Mouse (Mus musculus): ENCODE data around the gene Ctcfl.
"Not testable (repeated sequence)": the region's sequence is repeated elsewhere in the genome, so short reads cannot be mapped to it uniquely, and the experiment has no call there.

Ctcfl gene

DNA sequence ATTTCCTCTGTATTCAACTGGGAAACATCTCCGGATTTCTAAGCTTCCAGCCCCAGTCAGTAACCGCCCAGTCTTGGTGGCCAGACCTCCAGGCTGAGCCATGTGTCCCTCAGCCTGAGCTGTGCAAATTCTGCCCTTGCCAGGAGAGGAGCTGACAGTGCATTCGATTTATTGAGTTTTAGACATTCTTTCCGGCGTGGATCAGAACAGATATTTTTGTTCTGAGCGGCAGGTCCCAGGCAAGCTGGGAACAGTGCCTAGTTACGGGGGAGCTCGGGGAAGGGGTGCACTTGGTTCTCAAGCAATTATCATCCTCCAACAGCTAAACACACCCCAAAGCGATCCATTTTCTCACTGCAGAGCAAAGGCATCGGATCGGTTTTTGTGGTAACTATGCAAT, 24.3 kb upstream of the Ctcfl start:
- DNase-seq (ENCODE audit: low read depth, low spot score), result no peak

DNA sequence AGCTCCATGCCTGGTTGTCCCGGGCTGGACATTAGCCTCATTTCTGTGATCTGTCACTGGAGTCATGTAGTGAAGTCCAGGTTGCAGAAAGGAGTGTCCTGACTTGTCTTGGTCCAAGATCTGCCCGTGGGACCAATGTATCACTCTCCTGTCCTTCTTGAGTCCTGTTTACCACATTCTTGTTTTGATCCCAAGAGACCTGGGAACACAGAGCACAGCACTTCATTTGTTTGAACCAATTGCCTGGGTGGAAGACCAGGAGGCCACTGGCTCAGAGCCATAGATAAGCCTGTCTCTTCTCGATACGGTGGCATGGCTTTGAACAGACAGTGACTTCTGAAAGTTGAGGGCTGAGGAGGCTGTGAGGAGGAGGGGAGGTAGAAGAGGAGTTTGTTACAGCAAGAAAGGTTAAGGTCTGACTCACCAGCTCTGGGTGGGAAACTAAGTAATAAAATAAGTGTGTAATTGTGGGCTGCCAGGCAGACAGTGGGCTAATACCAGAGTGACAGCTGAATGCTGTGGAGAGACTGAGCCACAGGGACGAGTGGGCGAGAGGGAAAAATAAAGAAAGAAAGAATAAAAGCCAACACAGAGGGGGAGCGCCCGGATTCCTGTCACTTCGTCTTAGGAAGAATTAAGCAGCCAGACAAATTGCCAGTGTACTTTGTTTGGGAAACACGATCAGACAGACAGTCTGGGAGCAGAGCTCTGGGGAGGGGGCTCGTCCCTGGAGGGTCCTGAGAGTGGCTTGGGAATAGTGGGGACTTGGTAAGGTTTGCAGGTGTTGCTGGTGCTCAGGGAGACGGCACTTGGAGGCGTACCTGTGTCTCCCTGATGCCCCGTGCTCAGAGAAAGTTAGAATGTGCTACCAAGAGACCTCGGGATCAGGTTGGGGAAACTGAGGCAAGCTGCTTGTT, 19.3 kb upstream of the Ctcfl start:
- no peak for DNase-seq (ENCODE audit: low read depth, low spot score)

DNA sequence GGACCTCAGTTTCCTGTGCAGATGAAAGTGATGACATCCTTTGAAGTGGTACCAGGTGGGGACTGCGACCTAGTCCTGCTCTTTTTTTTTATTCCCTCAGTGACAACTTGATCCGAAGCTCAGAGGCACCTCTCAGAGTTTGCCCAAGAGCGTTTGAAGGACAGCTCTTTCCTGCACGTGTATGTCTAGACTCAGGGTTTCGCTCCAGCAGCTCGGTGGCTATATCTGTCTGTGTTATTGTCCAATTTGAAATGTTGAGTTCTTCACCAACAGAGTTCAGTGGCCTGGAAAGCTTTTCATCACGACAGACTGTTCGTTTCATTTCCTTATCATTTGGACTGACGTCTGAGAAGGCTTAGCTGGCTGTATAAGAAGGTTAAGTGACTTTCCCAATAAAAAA, 15.4 kb upstream of the Ctcfl start:
- DNase-seq (ENCODE audit: low read depth, low spot score), result no peak

DNA sequence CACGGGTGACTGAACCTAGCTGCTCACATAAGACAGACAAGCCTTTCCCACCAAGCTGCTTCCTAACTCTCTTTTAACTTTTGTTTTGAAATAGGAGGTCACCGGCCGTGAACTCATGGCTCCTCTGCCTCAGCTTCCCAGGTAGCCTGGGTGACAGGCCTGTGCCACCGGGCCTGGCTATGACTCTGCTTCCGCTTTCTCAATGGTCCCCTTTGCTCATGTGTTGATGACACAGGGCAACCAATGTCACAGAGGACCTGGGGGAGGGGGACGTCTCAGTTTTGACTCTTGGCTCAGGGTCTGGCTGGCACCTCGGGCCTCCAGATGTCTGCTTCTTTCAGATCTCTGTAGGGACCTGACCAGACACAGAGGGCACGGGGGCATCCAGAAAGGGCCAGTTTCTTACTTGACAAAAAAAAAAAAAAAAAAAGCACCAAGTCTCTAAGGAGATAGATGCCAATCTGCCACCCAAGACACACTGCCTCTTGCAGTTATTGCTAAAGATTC, 13.5 kb upstream of the Ctcfl start:
- no peak for DNase-seq (ENCODE audit: low read depth, low spot score)

DNA sequence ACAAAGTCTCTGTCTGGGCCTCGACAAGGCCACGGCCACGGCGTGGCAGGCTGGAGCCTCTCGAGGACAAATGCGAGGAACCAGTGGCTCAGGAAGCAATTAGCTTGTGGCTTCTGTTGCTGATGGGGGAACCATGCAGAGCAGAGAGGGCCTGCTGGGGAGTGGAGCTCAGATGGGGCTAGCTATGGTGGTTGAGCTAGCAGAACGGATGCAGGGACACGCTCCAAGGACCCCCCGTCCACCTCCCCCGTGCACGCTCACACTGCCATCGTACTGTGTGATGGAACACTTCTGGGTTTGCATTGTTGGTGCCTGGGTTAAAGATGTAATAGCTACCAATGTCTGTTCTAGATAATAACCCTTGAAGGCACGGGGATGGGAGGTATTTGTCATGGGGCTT, 12.9 kb upstream of the Ctcfl start:
- DNase-seq (ENCODE audit: low read depth, low spot score), result no peak

DNA sequence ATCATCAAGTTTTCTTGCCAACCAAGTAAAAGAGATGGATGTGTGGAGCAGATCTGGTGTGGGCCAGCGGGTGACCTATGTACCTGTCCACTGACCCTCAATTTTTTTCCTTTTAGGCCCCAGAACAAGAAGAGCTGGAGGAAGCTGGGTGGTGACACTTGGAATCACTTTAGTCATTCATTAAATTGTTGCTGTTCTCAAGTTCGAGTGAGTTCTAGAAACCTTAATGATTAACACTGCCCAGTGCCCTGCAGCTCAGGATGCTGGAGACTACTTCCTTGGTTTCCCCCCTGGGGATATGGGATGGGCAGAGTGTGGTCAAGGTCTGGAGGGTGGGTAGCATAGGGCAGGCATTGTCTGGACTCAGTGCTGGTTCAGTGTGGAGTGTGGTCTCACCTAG, 9.8 kb upstream of the Ctcfl start:
- no peak for DNase-seq (ENCODE audit: low read depth, low spot score)

DNA sequence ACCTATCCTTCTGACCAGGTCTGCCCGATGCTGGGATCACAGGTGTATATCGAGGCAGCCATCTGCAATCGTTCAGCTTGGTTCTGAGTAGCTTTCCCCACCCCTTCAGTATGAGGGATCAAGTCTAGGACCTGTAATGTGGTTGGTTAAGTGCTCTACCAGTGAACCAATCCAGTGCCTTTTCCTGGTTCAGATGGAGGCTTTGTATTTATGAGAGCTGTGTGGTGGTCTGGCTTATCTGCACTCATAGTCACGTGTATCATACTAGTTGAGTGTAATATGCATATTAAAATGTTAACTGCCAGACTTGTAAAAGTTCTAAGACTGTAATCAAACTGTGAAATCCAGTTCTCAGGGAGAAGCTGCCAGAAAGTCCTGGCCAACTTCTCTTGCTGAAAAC, 7.1 kb upstream of the Ctcfl start:
- no peak for DNase-seq (ENCODE audit: low read depth, low spot score)

- DNase-seq (ENCODE audit: low read depth, low spot score), result no peak
These were observed 4.9 kb upstream of the Ctcfl start for GRCm38 (mm10) chr2:173124022-173124735.

- DNase-seq (ENCODE audit: low read depth, low spot score), result not testable (repeated sequence)
These were observed 792 bp upstream of the Ctcfl start for GRCm38 (mm10) chr2:173120117-173120516.

DNA sequence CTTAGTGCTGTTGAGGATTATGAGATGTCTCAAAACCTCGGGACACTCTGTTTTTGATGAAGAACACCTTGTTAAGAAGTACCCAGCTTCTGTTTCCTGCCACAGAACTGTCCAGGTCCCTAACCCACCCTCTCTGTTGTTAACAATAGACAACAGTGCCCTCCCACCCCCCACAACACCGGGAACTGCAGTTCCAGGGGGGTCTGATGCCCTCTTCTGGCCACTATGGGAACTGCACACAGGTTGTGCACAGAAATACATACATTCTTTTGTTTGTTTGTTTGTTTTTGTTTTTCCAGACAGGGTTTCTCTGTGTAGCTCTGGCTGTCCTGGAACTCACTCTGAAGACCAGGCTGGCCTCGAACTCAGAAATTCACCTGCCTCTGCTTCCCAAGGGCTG, 5.5 kb downstream of the Ctcfl start:
- DNase-seq (ENCODE audit: low read depth, low spot score), result not testable (repeated sequence)

DNA sequence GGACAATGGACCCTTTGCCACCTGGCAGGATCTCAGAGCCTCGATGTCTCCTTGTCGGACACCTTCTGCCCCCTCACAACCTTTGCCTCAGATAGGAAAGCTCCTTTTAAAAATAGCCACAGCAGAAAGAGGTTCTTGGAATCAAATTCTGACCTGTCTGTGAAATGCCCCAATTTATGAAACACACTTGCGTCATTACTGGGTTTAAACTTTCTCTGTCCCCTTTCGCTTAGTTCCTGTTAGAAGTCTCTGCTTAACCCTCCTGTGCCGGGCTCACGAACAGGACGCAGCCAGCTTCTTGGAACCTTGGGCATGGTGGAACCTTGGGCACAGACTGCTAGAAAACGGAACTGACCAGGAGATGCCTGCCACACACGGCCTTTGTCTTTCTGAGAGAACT, 8.8 kb downstream of the Ctcfl start:
- no peak for DNase-seq (ENCODE audit: low read depth, low spot score)

- no peak for DNase-seq (ENCODE audit: low read depth, low spot score)
These were observed 9.8 kb downstream of the Ctcfl start for GRCm38 (mm10) chr2:173109510-173109909.

DNA sequence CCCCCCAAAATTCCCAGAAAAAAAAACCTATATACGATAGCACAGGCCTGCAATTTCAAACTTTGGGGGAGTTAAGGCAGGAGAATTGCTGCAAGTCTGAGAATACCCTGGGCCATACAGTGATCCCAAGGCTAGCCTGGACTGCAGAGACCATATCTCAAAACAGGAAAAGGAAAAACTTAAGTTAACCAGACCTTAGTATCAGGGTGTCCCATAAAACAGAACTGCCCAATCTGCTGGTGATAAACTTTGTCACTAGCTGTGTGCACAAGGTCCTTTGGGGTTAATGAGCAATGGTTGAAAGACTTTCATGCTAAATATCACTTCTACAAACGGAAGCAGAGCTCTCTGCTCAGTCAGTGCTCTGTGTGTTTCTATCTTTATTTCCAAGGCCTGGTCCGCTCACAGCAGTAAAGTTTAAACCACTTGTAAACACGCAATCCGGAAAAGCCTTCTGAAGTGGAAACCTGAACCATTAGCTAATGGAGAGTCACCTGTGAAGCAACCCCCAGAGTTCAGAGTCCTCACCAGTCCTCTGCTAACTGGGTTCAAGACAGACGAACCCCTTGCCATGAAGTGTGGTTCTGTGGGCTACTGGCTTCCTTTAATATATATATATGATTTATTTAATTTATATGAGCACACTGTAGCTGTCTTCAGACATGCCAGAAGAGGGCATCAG, 10.7 kb downstream of the Ctcfl start:
- DNase-seq (ENCODE audit: low read depth, low spot score), result no peak

- DNase-seq (ENCODE audit: low read depth, low spot score), result peak; percentile 81
These were observed 12.2 kb downstream of the Ctcfl start for GRCm38 (mm10) chr2:173106889-173107785.

DNA sequence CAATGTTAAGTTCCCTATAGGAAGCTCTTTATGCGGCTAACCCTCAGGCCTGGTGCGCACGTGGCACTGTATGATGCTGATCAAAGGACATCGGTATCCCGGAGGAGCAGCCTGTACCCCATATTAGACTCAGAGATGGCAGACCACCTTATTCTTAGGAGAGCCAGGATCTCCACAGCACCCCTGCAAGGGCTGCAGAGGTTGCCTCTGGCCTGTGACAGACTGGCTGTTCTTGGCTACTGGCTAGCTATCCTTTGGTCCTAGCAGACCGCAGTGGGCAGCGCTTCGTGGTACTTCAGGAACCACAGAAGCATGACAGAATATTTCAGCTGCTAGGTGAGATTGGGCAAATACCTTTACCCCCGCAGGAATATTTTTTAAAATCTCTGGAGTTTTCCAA, 12.9 kb downstream of the Ctcfl start:
- DNase-seq (ENCODE audit: low read depth, low spot score), result no peak

- peak; percentile 64 for DNase-seq (ENCODE audit: low read depth, low spot score)
These were observed 22.0 kb downstream of the Ctcfl start for GRCm38 (mm10) chr2:173097337-173097736.

GRCm38 (mm10) chr2:173089437-173089836, 29.9 kb downstream of the Ctcfl start:
- DNase-seq (ENCODE audit: low read depth, low spot score), result peak; percentile 95

- no peak for DNase-seq (ENCODE audit: low read depth, low spot score)
These were observed 31.9 kb downstream of the Ctcfl start for GRCm38 (mm10) chr2:173087405-173087804.

DNA sequence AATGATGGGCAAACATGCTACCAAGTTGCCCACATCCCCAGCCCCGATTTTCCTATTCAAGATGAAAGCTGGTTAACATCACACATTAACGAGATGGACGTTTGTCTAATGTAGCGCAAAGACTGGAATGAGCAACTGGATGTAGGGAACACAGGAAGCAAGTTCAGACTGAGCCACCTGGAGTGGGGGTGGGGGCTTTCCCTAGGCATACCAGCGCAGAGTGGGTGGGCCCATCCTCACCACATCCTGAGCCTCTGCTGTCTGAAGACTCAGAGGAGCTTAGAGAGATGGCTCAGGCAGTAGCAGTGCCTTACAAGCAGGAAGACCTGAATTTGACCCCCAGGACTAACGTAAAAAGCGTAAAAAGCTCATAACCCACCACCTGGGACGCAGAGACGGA, 33.6 kb downstream of the Ctcfl start:
- DNase-seq (ENCODE audit: low read depth, low spot score), result peak; percentile 95

- DNase-seq (ENCODE audit: low read depth, low spot score), result peak; percentile 44
These were observed 34.5 kb downstream of the Ctcfl start for GRCm38 (mm10) chr2:173084871-173085270.
